Mouse (Mus musculus): Measurements from ENCODE around the gene Cst3. TPM values are rescaled to one million over a fixed set of nuclear protein-coding genes. Genes with fewer than 3 reads are reported as not detected.

The Cst3 gene
- polyA plus RNA-seq, 1 experiment from 2014 or later = 479 TPM

GRCm38 (mm10) chr2:148860993-148861392, 14.5 kb downstream of the Cst3 start:
- Histone ChIP-seq H3K4me2 (replicated peaks; ENCODE audit: low read depth, low read length) (no peak overlapping the region), H3K4me1 (ENCODE audit: insufficient read depth, low read length) (no peaks in the 10 kb centered on the region), H3K9ac (replicated peaks; ENCODE audit: low read length) (no peak overlapping the region), H3K9me3 (ENCODE audit: low read length) (no peaks in the 10 kb centered on the region), H3K27me3 (ENCODE audit: insufficient read depth, low read length) (no peaks in the 10 kb centered on the region), H3K36me3 (ENCODE audit: insufficient read depth, low read length) (no peaks in the 10 kb centered on the region), H3K4me3 (ENCODE audit: low read length) (no peak overlapping the region), H3K27ac (ENCODE audit: low read length) (no peak overlapping the region)
- WGBS = 82% methylated on average over 4 of the region's 4 CpGs
- no peak for ATAC-seq (ENCODE audit: low FRiP score, low TSS enrichment)

DNA sequence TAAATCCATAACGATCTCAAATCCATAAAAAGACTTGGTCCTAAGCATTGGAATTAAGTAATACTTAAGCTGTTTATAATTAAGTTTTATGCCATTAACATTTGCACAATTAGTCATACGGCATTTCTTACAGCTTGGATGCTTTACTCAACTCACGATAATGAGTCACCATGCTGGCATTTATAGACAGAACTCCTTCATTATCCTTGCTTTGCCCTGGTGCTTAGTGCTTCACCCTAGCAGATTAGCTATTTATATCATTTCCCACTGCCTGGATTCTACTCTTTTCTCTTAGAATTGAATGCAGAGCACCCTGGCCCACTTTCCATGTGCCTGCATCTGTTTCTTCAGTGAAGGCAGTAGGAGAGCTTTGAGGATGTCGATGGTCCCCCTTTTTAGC, 18.0 kb downstream of the Cst3 start:
- no peaks in the 10 kb centered on the region for H3K4me1 ChIP-seq (ENCODE audit: insufficient read depth, low read length)
- 87% methylated on average over 4 of the region's 4 CpGs for WGBS
- H3K36me3 ChIP-seq (ENCODE audit: insufficient read depth, low read length) = no peaks in the 10 kb centered on the region
- no peak overlapping the region for H3K4me2 ChIP-seq (replicated peaks; ENCODE audit: low read depth, low read length)
- H3K9ac ChIP-seq (replicated peaks; ENCODE audit: low read length) = no peak overlapping the region
- H3K9me3 ChIP-seq (ENCODE audit: low read length) = no peaks in the 10 kb centered on the region
- no peaks in the 10 kb centered on the region for H3K27me3 ChIP-seq (ENCODE audit: insufficient read depth, low read length)
- H3K27ac ChIP-seq (ENCODE audit: low read length) = no peak overlapping the region
- ATAC-seq (ENCODE audit: low FRiP score, low TSS enrichment) = no peak
- no peak overlapping the region for H3K4me3 ChIP-seq (ENCODE audit: low read length)

DNA sequence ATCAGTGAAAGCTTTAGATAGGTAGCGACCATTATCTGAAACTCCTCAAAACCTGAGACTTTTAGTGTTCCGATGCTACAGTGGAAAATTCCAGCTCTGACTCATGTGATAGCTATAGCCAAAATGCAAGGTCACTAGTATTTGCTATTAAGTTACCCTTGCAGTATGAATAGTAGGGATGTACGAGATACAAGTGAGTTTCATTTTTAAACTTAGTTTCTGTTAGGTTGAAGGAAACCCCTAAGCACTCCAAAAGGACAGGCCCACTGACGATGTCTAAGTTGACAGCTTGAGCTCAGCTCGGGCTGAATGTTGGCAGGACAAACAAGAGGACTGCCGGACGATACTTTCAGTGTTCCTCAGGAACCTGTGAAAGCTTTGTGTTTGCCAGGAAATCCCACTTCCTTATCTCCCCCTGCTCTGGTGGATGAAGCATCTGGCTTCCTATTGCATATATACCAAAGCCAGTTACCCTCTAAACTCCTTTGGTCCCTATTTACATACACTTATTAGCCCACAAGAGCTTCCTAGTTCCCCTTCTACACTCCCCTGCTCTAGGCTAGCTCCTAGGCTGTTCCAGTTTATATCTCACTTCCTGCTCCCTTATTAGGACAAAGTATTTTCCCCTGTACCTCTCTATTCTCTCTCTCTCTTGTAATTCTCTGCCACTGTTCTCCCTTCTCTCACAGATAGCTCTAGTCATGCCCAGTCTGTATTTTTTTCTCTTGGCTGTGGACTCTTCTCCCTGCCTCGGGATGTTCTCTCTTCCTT, 18.7 kb downstream of the Cst3 start:
- Histone ChIP-seq H3K36me3 (ENCODE audit: insufficient read depth, low read length) (no peaks in the 10 kb centered on the region), H3K27me3 (ENCODE audit: insufficient read depth, low read length) (no peaks in the 10 kb centered on the region), H3K9me3 (ENCODE audit: low read length) (no peaks in the 10 kb centered on the region), H3K27ac (ENCODE audit: low read length) (peak overlapping the region; percentile 24; the same call in 1 of the 2 replicates), H3K9ac (replicated peaks; ENCODE audit: low read length) (no peak overlapping the region), H3K4me2 (replicated peaks; ENCODE audit: low read depth, low read length) (no peak overlapping the region), H3K4me1 (ENCODE audit: insufficient read depth, low read length) (no peaks in the 10 kb centered on the region), H3K4me3 (ENCODE audit: low read length) (no peak overlapping the region)
- WGBS = 65% methylated on average over 8 of the region's 8 CpGs
- ATAC-seq (ENCODE audit: low FRiP score, low TSS enrichment) = no peak

- no peaks in the 10 kb centered on the region for H3K27me3 ChIP-seq (ENCODE audit: insufficient read depth, low read length)
- H3K4me2 ChIP-seq (replicated peaks; ENCODE audit: low read depth, low read length) = peak overlapping the region; percentile 27; the same call in 1 of the 2 replicates
- no peak overlapping the region for H3K27ac ChIP-seq (ENCODE audit: low read length)
- H3K4me3 ChIP-seq (ENCODE audit: low read length) = no peak overlapping the region
- H3K4me1 ChIP-seq (ENCODE audit: insufficient read depth, low read length) = no peaks in the 10 kb centered on the region
- ATAC-seq (ENCODE audit: low FRiP score, low TSS enrichment) = peak; percentile 81; the same call in 1 of the 2 replicates
- H3K9me3 ChIP-seq (ENCODE audit: low read length) = no peaks in the 10 kb centered on the region
- H3K9ac ChIP-seq (replicated peaks; ENCODE audit: low read length) = no peak overlapping the region
- H3K36me3 ChIP-seq (ENCODE audit: insufficient read depth, low read length) = no peaks in the 10 kb centered on the region
- 46% methylated on average over 8 of the region's 8 CpGs for WGBS
Measured at GRCm38 (mm10) chr2:148851116-148851906, 24.2 kb downstream of the Cst3 start.

DNA sequence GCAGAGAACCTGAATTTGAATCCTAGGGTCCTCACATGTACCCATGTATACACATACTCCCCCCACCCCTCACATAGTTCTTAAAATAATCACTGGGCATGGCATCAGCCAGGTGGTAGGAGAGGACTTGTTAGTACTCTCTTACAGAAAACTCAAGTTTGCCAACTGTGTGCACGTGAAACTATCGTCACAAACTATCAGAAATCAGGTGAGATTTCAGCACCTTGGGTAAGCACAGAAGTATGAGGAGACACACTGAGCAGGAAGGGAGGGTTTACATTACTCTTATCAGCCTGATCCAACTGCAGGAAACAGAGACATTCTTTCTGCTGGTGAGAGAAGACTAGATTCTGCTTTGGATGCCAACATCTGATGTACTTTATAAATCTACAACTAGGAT, 36.3 kb downstream of the Cst3 start:
- no peaks in the 10 kb centered on the region for H3K36me3 ChIP-seq (ENCODE audit: insufficient read depth, low read length)
- WGBS = 82% methylated on average over 2 of the region's 2 CpGs
- no peaks in the 10 kb centered on the region for H3K9me3 ChIP-seq (ENCODE audit: low read length)
- H3K4me3 ChIP-seq (ENCODE audit: low read length) = no peak overlapping the region
- H3K27ac ChIP-seq (ENCODE audit: low read length) = no peak overlapping the region
- no peaks in the 10 kb centered on the region for H3K27me3 ChIP-seq (ENCODE audit: insufficient read depth, low read length)
- H3K9ac ChIP-seq (replicated peaks; ENCODE audit: low read length) = no peak overlapping the region
- ATAC-seq (ENCODE audit: low FRiP score, low TSS enrichment) = no peak
- no peak overlapping the region for H3K4me2 ChIP-seq (replicated peaks; ENCODE audit: low read depth, low read length)
- H3K4me1 ChIP-seq (ENCODE audit: insufficient read depth, low read length) = no peaks in the 10 kb centered on the region

GRCm38 (mm10) chr2:148838075-148838777, 37.3 kb downstream of the Cst3 start:
- no peaks in the 10 kb centered on the region for H3K27me3 ChIP-seq (ENCODE audit: insufficient read depth, low read length)
- H3K4me3 ChIP-seq (ENCODE audit: low read length) = no peak overlapping the region
- H3K9ac ChIP-seq (replicated peaks; ENCODE audit: low read length) = no peak overlapping the region
- no peaks in the 10 kb centered on the region for H3K4me1 ChIP-seq (ENCODE audit: insufficient read depth, low read length)
- H3K9me3 ChIP-seq (ENCODE audit: low read length) = no peaks in the 10 kb centered on the region
- no peak for ATAC-seq (ENCODE audit: low FRiP score, low TSS enrichment)
- H3K36me3 ChIP-seq (ENCODE audit: insufficient read depth, low read length) = no peaks in the 10 kb centered on the region
- no peak overlapping the region for H3K27ac ChIP-seq (ENCODE audit: low read length)
- WGBS = 86% methylated on average over 5 of the region's 5 CpGs
- H3K4me2 ChIP-seq (replicated peaks; ENCODE audit: low read depth, low read length) = no peak overlapping the region

GRCm38 (mm10) chr2:148834912-148835311, 40.6 kb downstream of the Cst3 start, which contains the start of gene Cst9:
Gene Cst9 (plus strand): TSS chr2:148835147.
- ATAC-seq (ENCODE audit: low FRiP score, low TSS enrichment) = no peak
- 61% methylated on average over 4 of the region's 4 CpGs for WGBS
- no peaks in the 10 kb centered on the region for H3K4me1 ChIP-seq (ENCODE audit: insufficient read depth, low read length)

GRCm38 (mm10) chr2:148825986-148826385, 49.5 kb downstream of the Cst3 start:
- Histone ChIP-seq H3K27me3 (ENCODE audit: insufficient read depth, low read length) (no peaks in the 10 kb centered on the region), H3K9me3 (ENCODE audit: low read length) (no peaks in the 10 kb centered on the region), H3K9ac (replicated peaks; ENCODE audit: low read length) (no peak overlapping the region), H3K27ac (ENCODE audit: low read length) (no peak overlapping the region), H3K36me3 (ENCODE audit: insufficient read depth, low read length) (no peaks in the 10 kb centered on the region), H3K4me2 (replicated peaks; ENCODE audit: low read depth, low read length) (no peak overlapping the region), H3K4me3 (ENCODE audit: low read length) (no peak overlapping the region), H3K4me1 (ENCODE audit: insufficient read depth, low read length) (no peaks in the 10 kb centered on the region)
- ATAC-seq (ENCODE audit: low FRiP score, low TSS enrichment) = no peak
- 47% methylated on average over 1 of the region's 1 CpGs for WGBS

More at GRCm38 (mm10) chr2:148834912-148835311, 40.6 kb downstream of the Cst3 start, which contains the start of gene Cst9:
- H3K27me3 ChIP-seq (ENCODE audit: insufficient read depth, low read length) = no peaks in the 10 kb centered on the region
- H3K36me3 ChIP-seq (ENCODE audit: insufficient read depth, low read length) = no peaks in the 10 kb centered on the region
- no peaks in the 10 kb centered on the region for H3K9me3 ChIP-seq (ENCODE audit: low read length)
- H3K4me2 ChIP-seq (replicated peaks; ENCODE audit: low read depth, low read length) = no peak within 1 kb of the TSS
- no peak within 1 kb of the TSS for H3K4me3 ChIP-seq (ENCODE audit: low read length)
- H3K9ac ChIP-seq (replicated peaks; ENCODE audit: low read length) = no peak within 1 kb of the TSS
- H3K27ac ChIP-seq (ENCODE audit: low read length) = no peak within 1 kb of the TSS
